Mouse (Mus musculus): ENCODE results near the gene Capn9. TPM values are rescaled to one million over a fixed set of nuclear protein-coding genes. Genes with fewer than 3 reads are reported as not detected.

Capn9 gene
- polyA plus RNA-seq, 1 experiment from 2014 or later, result not detected

- 72% methylated on average over 9 of the region's 9 CpGs for WGBS
- Histone ChIP-seq H3K9me3 (ENCODE audit: control insufficient read depth, low read length) (no peaks in the 10 kb centered on the region), H3K4me3 (ENCODE audit: low read depth, low read length) (no peak overlapping the region), H3K9ac (ENCODE audit: low read length) (no peak overlapping the region), H3K4me2 (ENCODE audit: low read depth) (no peak overlapping the region), H3K4me1 (ENCODE audit: control insufficient read depth, insufficient read depth, low read length) (0 out of 2 replicates have a peak, but pooled peaks cover 2% of the 10 kb centered on the region), H3K27ac (ENCODE audit: low read depth, low read length) (no peak overlapping the region), H3K36me3 (ENCODE audit: control insufficient read depth, insufficient read depth, low read length) (no peaks in the 10 kb centered on the region), H3K27me3 (ENCODE audit: control insufficient read depth, insufficient read depth, low read length) (no peaks in the 10 kb centered on the region)
- ATAC-seq (ENCODE audit: insufficient read depth, low FRiP score, low TSS enrichment) (no peak), DNase-seq (ENCODE audit: low spot score) (no peak)
Observed at GRCm38 (mm10) chr8:124618252-124618651, 42.3 kb downstream of the Capn9 start.

DNA sequence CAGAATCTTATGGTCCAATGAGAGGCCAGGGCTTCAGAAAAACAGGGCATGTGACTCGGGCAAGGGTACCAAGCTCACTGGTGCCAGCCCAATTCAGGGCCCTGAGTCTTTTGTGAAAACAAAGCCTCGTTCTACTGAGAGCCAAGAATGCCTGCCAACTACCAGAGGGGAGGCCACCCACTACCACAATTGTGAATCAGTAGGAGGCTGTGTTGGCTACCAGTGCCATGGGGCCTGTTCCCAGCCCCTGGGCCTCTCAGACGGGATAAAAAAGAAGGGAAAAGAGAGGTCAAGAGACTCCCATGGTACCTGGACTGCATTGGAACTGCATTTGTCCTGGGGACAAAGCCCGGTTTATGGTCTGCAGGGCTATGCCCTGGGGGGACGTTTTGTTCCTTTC is 45.3 kb downstream of the Capn9 start:
- H3K9ac ChIP-seq (ENCODE audit: low read length), result no peak overlapping the region
- H3K27ac ChIP-seq (ENCODE audit: low read depth, low read length), result no peak overlapping the region
- no peak for ATAC-seq (ENCODE audit: insufficient read depth, low FRiP score, low TSS enrichment)
- no peaks in the 10 kb centered on the region for H3K27me3 ChIP-seq (ENCODE audit: control insufficient read depth, insufficient read depth, low read length)
- DNase-seq (ENCODE audit: low spot score), result no peak
- H3K4me1 ChIP-seq (ENCODE audit: control insufficient read depth, insufficient read depth, low read length), result 0 out of 2 replicates have a peak, but pooled peaks cover 2% of the 10 kb centered on the region
- H3K9me3 ChIP-seq (ENCODE audit: control insufficient read depth, low read length), result no peaks in the 10 kb centered on the region
- no peak overlapping the region for H3K4me2 ChIP-seq (ENCODE audit: low read depth)
- no peaks in the 10 kb centered on the region for H3K36me3 ChIP-seq (ENCODE audit: control insufficient read depth, insufficient read depth, low read length)
- H3K4me3 ChIP-seq (ENCODE audit: low read depth, low read length), result no peak overlapping the region
- WGBS, result 49% methylated on average over 5 of the region's 5 CpGs

GRCm38 (mm10) chr8:124626251-124626650 is 50.3 kb downstream of the Capn9 start:
- ATAC-seq (ENCODE audit: insufficient read depth, low FRiP score, low TSS enrichment) (no peak), DNase-seq (ENCODE audit: low spot score) (no peak)
- no peak overlapping the region for H3K4me2 ChIP-seq (ENCODE audit: low read depth)
- no peaks in the 10 kb centered on the region for H3K36me3 ChIP-seq (ENCODE audit: control insufficient read depth, insufficient read depth, low read length)
- no peak overlapping the region for H3K27ac ChIP-seq (ENCODE audit: low read depth, low read length)
- H3K4me1 ChIP-seq (ENCODE audit: control insufficient read depth, insufficient read depth, low read length), result no peaks in the 10 kb centered on the region
- 86% methylated on average over 9 of the region's 9 CpGs for WGBS
- H3K9ac ChIP-seq (ENCODE audit: low read length), result no peak overlapping the region
- no peaks in the 10 kb centered on the region for H3K9me3 ChIP-seq (ENCODE audit: control insufficient read depth, low read length)
- H3K4me3 ChIP-seq (ENCODE audit: low read depth, low read length), result no peak overlapping the region
- no peaks in the 10 kb centered on the region for H3K27me3 ChIP-seq (ENCODE audit: control insufficient read depth, insufficient read depth, low read length)

- Histone ChIP-seq H3K9ac (ENCODE audit: low read length) (no peak overlapping the region), H3K4me2 (ENCODE audit: low read depth) (no peak overlapping the region), H3K36me3 (ENCODE audit: control insufficient read depth, insufficient read depth, low read length) (no peaks in the 10 kb centered on the region), H3K4me1 (ENCODE audit: control insufficient read depth, insufficient read depth, low read length) (no peaks in the 10 kb centered on the region), H3K27ac (ENCODE audit: low read depth, low read length) (no peak overlapping the region), H3K27me3 (ENCODE audit: control insufficient read depth, insufficient read depth, low read length) (no peaks in the 10 kb centered on the region), H3K9me3 (ENCODE audit: control insufficient read depth, low read length) (no peaks in the 10 kb centered on the region), H3K4me3 (ENCODE audit: low read depth, low read length) (no peak overlapping the region)
- ATAC-seq (ENCODE audit: insufficient read depth, low FRiP score, low TSS enrichment) (no peak), DNase-seq (ENCODE audit: low spot score) (no peak)
- WGBS, result 84% methylated on average over 6 of the region's 6 CpGs
Observed at GRCm38 (mm10) chr8:124630489-124630888, 54.6 kb downstream of the Capn9 start.

GRCm38 (mm10) chr8:124630891-124631290 is 55.0 kb downstream of the Capn9 start:
- H3K9ac ChIP-seq (ENCODE audit: low read length), result no peak overlapping the region
- H3K27me3 ChIP-seq (ENCODE audit: control insufficient read depth, insufficient read depth, low read length), result no peaks in the 10 kb centered on the region
- no peaks in the 10 kb centered on the region for H3K4me1 ChIP-seq (ENCODE audit: control insufficient read depth, insufficient read depth, low read length)
- H3K4me2 ChIP-seq (ENCODE audit: low read depth), result no peak overlapping the region
- WGBS, result 89% methylated on average over 4 of the region's 4 CpGs
- ATAC-seq (ENCODE audit: insufficient read depth, low FRiP score, low TSS enrichment), result no peak
- H3K27ac ChIP-seq (ENCODE audit: low read depth, low read length), result no peak overlapping the region
- no peaks in the 10 kb centered on the region for H3K9me3 ChIP-seq (ENCODE audit: control insufficient read depth, low read length)
- no peaks in the 10 kb centered on the region for H3K36me3 ChIP-seq (ENCODE audit: control insufficient read depth, insufficient read depth, low read length)
- H3K4me3 ChIP-seq (ENCODE audit: low read depth, low read length), result no peak overlapping the region
- no peak for DNase-seq (ENCODE audit: low spot score)

DNA sequence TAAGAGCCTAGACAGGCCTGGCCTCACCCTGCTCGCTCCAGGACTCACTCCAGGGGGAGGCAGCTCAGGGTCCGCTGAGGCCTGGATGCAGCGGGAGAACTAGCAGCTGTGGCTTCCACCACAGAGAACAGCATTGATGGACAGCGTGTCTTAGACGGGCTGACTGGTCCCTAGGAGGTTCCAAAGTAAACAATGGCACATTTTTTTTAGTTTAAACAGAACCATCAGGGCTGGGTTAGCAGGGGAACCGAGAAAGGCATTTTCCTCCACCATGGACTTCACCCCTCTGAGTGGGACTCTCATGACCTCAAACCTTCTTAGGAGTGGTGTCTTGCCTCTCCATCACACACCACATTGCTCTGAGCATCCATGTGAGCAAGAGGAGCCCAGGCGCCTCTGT is 56.1 kb downstream of the Capn9 start:
- WGBS, result 61% methylated on average over 7 of the region's 7 CpGs
- no peak for ATAC-seq (ENCODE audit: insufficient read depth, low FRiP score, low TSS enrichment)
- H3K9me3 ChIP-seq (ENCODE audit: control insufficient read depth, low read length), result no peaks in the 10 kb centered on the region
- no peaks in the 10 kb centered on the region for H3K27me3 ChIP-seq (ENCODE audit: control insufficient read depth, insufficient read depth, low read length)
- no peaks in the 10 kb centered on the region for H3K4me1 ChIP-seq (ENCODE audit: control insufficient read depth, insufficient read depth, low read length)
- DNase-seq (ENCODE audit: low spot score), result no peak
- H3K9ac ChIP-seq (ENCODE audit: low read length), result no peak overlapping the region
- no peaks in the 10 kb centered on the region for H3K36me3 ChIP-seq (ENCODE audit: control insufficient read depth, insufficient read depth, low read length)
- no peak overlapping the region for H3K27ac ChIP-seq (ENCODE audit: low read depth, low read length)
- no peak overlapping the region for H3K4me3 ChIP-seq (ENCODE audit: low read depth, low read length)
- H3K4me2 ChIP-seq (ENCODE audit: low read depth), result no peak overlapping the region

- no peak for ATAC-seq (ENCODE audit: insufficient read depth, low FRiP score, low TSS enrichment)
- Histone ChIP-seq H3K4me2 (ENCODE audit: low read depth) (no peak overlapping the region), H3K4me1 (ENCODE audit: control insufficient read depth, insufficient read depth, low read length) (no peaks in the 10 kb centered on the region), H3K4me3 (ENCODE audit: low read depth, low read length) (no peak overlapping the region), H3K27me3 (ENCODE audit: control insufficient read depth, insufficient read depth, low read length) (no peaks in the 10 kb centered on the region), H3K36me3 (ENCODE audit: control insufficient read depth, insufficient read depth, low read length) (no peaks in the 10 kb centered on the region), H3K9me3 (ENCODE audit: control insufficient read depth, low read length) (no peaks in the 10 kb centered on the region), H3K27ac (ENCODE audit: low read depth, low read length) (no peak overlapping the region), H3K9ac (ENCODE audit: low read length) (no peak overlapping the region)
- no peak for DNase-seq (ENCODE audit: low spot score)
- 89% methylated on average over 14 of the region's 14 CpGs for WGBS
Observed at GRCm38 (mm10) chr8:124633001-124633703, 57.2 kb downstream of the Capn9 start.

DNA sequence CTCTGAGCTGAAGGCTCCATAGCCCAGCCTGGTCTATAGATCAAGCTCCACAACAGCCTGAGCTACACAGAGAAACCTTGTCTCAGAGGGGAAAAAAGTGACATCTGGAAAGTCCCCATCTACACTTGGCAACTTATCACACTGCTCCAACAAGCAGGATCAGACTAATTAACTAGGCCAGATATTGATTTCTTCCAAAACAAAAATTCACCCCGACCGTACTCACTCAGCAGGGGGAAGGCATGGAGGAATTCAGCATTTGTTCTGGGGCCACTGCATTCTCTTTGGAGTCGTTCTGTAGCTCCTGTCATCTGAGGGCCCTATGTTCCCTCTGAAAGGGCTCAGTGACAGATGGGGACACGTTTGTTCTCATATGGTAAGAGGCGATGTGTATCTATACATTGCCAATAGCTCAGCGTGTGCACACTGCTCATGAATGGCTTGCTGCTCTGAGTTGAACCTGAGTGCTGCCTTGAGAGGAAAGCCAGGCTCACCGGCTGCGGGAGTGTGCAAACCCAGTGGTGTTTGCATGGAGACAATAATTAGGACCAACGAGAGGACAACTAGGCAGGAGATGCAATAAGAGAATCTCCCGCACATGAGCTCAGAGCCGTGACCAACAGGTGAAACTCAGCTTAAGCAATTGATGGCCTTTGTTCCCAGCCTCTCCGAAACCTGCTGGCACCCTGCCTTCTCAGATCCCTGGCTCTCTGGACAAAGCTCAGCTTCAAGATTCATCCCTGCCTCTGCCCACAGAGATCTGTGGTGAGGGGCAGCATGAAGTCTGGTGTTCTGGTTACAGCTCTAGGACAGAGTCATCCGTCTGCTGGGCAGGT is 58.7 kb downstream of the Capn9 start:
- H3K4me2 ChIP-seq (ENCODE audit: low read depth), result no peak overlapping the region
- DNase-seq (ENCODE audit: low spot score) (no peak), ATAC-seq (ENCODE audit: insufficient read depth, low FRiP score, low TSS enrichment) (no peak)
- 81% methylated on average over 13 of the region's 13 CpGs for WGBS
- H3K4me3 ChIP-seq (ENCODE audit: low read depth, low read length), result no peak overlapping the region
- no peaks in the 10 kb centered on the region for H3K9me3 ChIP-seq (ENCODE audit: control insufficient read depth, low read length)
- no peaks in the 10 kb centered on the region for H3K4me1 ChIP-seq (ENCODE audit: control insufficient read depth, insufficient read depth, low read length)
- H3K27ac ChIP-seq (ENCODE audit: low read depth, low read length), result no peak overlapping the region
- no peaks in the 10 kb centered on the region for H3K27me3 ChIP-seq (ENCODE audit: control insufficient read depth, insufficient read depth, low read length)
- H3K36me3 ChIP-seq (ENCODE audit: control insufficient read depth, insufficient read depth, low read length), result 0 out of 2 replicates have a peak, but pooled peaks cover 2% of the 10 kb centered on the region
- no peak overlapping the region for H3K9ac ChIP-seq (ENCODE audit: low read length)

- no peak overlapping the region for H3K4me3 ChIP-seq (ENCODE audit: low read depth, low read length)
- no peak for ATAC-seq (ENCODE audit: insufficient read depth, low FRiP score, low TSS enrichment)
- H3K36me3 ChIP-seq (ENCODE audit: control insufficient read depth, insufficient read depth, low read length), result 0 out of 2 replicates have a peak, but pooled peaks cover 4% of the 10 kb centered on the region
- no peak overlapping the region for H3K9ac ChIP-seq (ENCODE audit: low read length)
- no peaks in the 10 kb centered on the region for H3K4me1 ChIP-seq (ENCODE audit: control insufficient read depth, insufficient read depth, low read length)
- no peaks in the 10 kb centered on the region for H3K27me3 ChIP-seq (ENCODE audit: control insufficient read depth, insufficient read depth, low read length)
- no peaks in the 10 kb centered on the region for H3K9me3 ChIP-seq (ENCODE audit: control insufficient read depth, low read length)
- no peak overlapping the region for H3K27ac ChIP-seq (ENCODE audit: low read depth, low read length)
- no peak overlapping the region for H3K4me2 ChIP-seq (ENCODE audit: low read depth)
- WGBS, result 87% methylated on average over 8 of the region's 8 CpGs
- no peak for DNase-seq (ENCODE audit: low spot score)
Observed at GRCm38 (mm10) chr8:124635247-124635502, 59.3 kb downstream of the Capn9 start.

Measured in neural tube, embryonic 11.5 days (tissue).